Mouse (Mus musculus) frontal cortex, adult (tissue): ENCODE data around the gene Rae1.

Source experiments
- ATAC-seq: cut with Nextera tagmentation; 2 replicates; pipeline ENCODE4 v1.9.2; 2017; ENCODE audit warnings: mild to moderate bottlenecking, moderate library complexity, mixed read lengths; ENCODE audit not compliant: low TSS enrichment

Gene Rae1

DNA sequence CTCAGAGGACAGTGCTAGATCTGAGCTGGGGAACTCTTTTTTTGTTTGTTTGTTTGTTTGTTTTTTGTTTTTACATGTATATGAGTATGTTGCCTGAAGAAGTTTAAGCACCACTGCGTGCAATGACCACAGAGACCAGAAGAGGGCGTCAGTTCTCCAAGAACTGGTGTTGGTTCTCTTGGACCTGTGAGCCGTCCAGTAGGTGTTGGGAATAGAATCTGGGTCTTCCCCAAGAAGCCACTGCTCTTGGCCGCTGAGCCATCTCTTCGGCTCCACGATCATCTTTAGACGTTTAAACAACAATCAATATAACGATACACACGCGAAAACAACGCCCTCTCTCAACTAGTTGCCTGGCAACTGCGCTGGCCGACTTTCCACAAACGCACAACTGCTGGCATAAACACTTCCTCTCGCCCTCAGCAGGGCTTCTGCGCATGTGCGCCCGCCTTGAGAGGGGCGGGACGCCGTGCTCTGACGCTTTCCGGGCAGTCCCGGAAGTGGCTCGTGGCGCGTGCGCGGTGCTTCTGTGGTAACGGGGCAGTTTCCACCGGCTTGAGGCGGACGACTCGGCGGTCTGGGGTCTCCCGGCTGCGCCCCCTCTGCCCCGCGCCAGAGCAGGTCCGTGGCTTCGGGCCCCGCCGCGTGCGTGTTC lies at the start of gene Rae1:
Gene Rae1 (plus strand): TSS at position 488 of the 655 bp plus-strand sequence.
- peak; percentile 95 for ATAC-seq

DNA sequence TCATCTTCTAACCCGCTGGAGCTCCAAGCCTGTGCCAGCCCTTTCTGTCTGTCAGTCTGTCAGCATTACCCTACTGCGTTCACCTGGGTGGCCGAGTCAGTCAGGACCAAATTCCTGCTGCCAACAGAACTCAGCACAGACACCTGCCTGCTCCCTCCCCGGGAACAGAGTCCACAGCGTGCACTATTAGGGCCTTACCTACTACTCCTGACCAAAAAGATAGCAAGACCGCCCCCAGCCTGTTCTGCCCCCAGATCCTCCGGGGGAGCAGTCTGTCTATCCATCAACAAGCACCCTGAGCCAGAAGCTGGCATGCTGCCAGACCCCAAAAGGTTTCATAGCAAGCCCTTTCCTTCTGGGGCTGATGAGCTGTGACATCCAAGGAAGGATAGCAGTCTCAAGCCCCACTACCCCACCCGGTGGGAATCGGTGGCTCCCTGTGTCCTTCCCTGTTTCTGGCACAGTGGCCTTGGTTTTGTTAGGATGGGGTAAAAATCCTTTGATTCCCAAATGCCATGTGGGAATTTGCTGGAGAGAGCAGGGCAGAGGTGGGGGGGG lies 49.7 kb upstream of the Rae1 start:
- ATAC-seq, result no peak

DNA sequence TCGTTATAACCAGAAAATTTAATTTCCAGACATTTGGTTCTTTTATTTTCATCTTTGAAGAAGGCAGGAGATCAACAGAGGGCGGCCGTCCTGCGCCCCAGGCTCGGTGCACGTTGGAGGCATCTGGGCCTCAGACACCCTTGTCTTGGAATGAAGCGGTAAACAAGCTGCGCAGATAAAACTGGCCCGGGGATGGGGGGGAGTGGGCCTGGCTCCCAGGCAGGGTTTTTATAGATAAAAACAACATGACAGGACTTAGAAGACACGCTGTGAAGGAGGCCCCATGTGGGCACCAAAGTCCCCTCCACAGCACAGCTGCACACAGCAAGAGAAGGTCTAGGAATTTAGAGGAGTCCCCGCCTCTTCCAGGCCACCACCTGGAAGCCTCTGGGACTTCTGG lies 49.2 kb upstream of the Rae1 start:
- ATAC-seq, result no peak

DNA sequence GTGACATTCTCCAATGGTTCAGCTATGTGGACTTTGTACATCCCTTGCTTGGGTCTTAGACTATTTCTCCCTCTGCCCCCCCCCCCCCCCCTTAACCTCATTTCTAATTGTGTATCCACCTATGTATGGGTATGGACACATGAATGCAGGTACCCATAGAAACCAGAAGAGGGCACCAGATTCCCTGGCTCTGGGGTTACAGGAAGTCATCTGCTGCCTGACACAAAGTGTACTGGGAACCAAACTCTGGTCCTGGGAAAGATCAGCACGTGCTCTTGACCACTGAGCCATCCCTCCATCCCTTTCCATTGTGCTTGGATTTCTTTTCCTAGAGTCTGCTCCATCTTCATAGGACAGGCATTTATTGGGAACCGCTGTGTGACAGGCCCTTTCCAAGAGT lies 47.9 kb upstream of the Rae1 start:
- no peak for ATAC-seq

DNA sequence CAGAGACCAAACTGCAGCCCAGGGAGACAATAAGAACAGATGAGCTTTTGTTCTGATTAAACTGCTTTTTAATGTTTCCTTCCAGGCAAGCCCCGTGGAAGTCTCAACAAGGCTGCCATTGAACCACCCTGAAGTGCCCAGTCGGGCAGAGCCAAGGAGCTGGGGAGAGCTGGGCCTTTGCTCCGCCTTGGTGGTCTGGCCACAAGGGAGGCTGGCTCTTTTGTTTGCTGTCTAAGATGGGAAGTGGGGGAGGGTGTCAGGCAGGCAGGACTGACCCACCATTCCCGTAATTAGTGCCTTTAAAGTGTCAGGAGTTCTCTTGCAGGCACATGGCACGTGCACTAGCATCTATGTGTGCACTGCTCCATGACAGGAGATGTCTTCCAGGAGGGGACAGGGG lies 41.3 kb upstream of the Rae1 start:
- no peak for ATAC-seq

DNA sequence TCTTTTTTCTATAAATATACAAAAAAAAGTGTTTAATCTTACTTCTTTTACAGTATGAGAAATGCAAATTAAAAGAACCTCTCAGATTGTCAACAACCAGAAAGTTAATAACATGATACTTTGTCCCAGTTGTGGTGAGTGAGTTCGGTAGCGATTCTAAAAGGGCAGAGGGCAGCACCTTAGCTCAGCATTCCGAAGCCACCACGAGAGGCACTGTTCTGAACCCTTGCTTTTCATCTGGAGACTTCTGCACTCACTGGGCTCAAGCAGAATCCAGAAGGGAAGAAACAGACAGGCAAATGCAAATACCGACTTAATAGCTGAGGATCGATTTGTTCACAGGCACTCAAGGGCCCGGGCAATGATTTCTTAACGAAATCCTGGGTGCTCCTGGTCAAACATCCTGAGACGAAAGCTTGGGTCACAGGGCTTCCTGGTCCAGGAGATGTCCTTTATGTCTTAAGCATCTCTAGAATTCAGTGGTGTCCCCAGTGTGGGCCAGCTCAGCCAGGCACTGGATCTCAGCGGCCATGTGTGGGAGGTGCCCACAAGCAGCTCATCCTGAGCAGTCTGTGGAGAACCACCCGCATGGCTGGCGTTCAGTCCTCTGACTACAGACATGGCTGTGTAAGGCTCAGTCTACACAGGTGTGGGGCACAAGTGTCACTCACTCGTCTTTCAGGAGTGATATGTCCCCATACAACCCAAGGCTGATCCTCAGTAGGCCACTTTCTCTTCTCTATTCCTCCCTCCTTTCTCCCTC lies 40.7 kb upstream of the Rae1 start:
- ATAC-seq, result peak; percentile 65; the same call in 1 of the 2 replicates

DNA sequence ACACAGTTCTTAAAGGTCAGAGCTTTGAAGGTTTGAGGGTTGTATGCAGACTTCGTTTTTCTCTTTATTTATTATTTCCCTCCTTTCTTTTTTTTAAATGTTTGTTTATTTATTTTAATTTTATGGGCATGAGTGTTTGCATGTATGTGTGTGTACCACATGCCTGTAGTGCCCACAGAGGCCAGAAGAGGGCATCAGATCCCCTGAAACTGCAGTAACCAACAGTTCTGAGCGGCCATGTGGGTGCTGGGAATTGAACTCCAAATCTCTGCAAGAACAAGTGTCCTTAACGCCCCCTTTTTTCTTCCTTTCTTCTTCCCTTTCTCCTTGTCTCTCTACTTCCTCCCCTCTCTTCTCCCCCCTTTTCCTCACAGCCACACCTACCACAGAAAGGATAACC lies 39.6 kb upstream of the Rae1 start:
- ATAC-seq, result no peak

DNA sequence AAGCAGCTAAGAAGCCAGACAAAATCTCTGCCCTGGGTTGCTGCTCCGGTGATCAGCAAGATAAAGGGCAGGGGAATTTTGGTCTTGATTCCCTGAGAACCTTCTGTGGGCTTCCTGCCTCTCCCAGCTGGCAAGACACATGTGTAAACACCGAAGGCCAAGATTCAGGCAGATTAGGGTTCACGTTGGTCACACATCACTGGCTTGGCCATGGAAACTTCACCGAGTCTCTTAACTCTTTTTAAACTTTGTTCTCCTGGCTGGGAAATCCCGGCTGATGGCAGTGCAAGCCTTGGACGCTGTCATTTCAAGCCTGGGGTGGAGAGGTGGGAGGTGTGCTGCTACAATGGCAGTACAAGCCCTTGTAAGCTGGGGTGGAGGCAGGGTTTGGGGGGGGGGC lies 38.7 kb upstream of the Rae1 start:
- ATAC-seq, result no peak

DNA sequence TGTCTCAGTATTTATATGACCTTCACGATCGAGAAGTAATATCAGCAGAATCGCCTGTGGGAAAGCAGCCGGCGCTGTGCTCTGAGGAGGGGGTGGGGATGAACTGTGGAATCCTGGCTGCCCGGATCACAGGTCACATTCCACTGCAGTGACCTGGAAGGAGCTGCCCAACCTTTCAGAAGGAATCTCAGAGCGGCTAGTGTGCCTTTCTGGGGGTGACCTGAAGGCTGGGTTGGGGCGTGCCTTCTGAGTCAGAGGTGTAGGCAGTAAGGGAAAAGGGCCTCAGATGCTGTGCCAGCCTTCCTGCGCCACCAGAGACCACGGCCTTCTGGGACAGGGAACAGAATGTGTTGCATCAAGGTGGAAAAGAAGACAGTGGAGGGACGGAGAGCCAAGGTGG lies 34.7 kb upstream of the Rae1 start:
- ATAC-seq, result no peak

DNA sequence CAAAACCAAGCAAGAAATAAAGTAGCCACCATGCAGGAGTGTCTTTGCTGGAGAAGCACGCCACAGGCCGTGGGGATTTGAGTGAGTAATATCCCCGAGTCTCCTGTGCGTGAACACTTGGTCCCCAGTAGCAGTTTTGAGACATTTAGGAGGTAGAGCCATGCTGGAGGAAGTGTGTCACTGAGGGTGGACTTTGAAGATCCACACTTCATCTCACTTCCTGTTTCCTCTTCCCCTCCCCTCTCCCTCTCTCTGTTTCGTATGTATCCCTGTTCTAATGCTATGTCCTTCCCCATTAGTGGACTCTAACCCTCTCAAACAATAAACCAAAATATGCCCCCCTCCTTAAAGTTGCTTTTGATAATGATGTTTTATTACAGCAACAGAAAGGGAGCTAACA lies 33.4 kb upstream of the Rae1 start:
- no peak for ATAC-seq

DNA sequence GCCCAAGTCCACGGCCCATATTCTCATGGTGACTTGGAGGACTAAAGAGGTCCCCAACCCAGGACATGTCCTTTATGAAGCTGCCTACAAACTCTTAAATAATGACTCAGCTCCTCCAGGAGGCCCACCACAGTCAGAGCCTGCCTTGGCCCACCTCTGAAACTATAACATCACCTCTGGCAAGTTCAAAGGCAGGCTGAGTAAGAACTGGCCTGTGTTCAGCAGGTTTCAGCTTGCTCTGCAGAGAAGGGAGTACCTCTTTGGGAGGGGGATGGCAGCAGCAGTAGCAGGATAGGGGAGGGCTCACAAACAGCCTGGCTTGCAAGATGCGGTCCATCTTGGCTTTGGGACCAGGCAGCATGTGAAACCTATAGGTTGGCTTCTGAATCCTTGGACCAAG lies 28.1 kb upstream of the Rae1 start:
- ATAC-seq, result no peak

DNA sequence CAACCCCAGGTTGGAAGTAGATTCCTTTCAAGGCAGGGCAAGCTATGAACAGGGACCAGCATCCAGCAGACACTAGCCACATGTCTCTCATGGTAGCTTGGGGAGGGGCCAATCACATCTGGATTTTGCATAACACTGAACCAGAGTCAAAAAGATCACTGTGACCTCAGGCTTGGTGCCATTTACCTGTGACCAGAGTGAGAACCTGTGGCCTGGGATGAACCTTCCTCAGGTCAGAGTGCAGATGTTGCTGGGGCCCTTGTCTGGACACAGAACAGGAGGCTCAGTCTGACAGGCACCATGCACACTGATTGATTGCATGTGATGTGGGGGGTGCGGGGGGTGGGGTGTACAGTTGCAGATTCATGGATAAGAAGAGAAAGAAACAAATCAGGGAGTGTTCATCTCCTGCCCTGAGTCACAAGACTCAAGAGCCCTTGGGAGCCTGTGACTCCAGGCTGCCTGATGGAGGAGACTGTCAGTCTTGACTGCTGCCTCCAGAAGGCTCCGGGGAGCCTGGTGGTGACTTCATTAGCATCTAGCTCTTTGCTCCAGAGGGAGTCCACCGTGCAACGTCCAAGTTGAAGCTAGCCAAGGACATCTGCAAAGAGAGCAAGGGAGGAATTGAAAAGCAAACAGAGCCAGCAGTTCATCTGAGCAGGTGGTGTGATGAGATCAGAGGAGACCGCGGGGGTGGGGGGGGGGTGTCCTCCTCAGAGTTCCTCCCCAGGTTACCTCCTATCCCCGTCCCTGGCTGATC lies 25.9 kb upstream of the Rae1 start:
- ATAC-seq, result no peak

DNA sequence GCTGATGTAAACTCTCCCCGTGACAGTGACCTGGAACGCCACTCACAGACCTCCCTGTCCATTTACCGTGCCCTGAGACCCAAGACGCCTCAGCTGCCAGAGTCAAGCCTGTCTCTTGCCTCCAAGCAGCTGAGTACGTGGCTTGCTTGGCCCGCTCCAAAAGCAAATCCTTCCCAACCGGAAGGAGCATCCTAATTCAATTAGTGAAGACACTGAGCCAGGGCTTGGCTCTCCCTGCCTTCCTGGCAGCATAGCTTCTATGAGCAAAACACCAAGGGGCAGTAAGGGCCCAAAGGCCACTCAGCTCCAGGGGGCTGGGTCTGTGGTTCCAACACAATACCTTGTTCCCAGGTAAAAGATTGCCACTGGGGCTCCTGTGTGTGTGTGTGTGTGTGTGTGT lies 25.2 kb upstream of the Rae1 start:
- ATAC-seq, result no peak

DNA sequence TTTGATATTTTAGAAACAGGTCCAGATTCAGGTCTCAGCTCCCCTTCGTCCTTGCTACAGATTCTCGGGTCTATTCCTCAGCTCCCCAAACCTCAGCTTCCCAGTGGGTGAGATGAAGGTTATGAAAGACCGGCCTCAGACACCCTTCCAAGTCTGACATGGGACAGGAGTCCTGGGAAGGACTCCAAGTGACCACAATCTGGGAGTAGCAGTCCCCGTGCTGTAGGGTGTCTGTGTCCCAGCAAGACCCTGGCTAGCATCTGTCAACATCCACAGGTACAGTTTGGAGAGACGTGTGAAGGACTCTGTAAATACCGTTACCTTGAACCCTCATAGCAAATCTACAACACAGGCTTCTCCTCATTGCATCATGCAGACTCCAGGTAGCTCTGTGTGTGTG lies 24.8 kb upstream of the Rae1 start:
- no peak for ATAC-seq

DNA sequence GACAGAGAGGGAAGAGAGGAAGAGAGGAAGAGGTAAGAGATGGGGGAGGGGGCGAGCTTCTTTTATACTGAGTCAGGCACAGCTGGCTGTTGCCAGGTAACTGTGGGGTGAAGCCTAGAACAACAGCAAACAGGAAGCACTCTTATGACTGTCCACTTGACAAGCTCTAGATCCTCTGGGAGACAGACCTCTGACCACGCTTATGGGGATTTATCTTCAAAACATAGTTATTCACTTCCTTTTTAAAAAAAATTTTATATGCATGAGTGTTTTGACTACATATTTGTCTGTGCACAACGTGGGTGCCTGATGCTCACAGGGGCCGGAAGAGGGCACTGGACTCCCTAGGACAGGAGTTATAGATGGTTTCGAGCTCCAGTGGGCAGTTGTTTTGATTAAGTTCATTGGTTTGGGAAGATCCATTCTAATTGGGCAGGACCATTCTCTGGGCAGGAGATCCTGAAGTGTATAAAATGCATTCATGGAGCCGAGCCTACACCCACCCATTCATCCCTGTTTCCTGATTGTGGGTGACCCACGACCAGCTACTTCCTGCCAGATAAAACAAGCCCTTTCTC lies 23.2 kb upstream of the Rae1 start:
- no peak for ATAC-seq

DNA sequence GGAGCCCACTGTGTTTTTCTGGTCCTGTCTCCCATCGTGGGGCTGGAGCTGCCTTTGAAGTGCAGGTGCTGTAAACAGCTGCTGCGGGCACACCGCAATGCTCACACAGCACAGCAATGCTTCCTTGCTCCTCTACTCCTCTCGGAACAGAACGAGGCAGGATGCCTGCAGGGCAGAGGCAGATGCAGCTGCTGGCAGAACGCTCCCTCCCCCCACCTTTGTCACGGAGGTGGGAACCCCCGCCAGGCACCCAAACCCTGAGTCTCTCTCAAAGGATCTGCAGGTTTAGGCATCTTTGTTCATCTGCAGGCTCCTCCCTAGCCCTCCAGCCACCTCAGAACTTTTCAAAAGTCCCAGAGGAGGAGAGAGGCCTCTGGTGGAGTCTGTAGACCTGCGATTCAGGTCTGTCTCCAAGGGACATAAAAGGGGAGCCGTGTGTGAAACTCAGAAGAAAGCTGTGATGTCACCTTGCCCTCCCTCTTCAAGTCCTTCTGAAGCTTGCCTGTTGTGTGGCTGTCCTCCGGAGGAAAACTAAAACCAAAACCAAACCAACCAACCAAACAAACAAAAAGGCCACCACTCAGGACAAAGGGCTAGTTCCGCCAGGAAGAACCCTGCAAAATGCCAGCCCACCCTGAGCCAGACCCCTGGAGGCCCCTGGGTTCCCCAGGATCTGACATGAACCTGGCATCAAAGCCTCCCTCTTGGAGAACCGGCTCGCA lies 22.3 kb upstream of the Rae1 start, which contains the start of gene Spo11:
Gene Spo11 (plus strand): TSS at position 292 of the 722 bp plus-strand sequence.
- peak; percentile 65; the same call in 1 of the 2 replicates for ATAC-seq

DNA sequence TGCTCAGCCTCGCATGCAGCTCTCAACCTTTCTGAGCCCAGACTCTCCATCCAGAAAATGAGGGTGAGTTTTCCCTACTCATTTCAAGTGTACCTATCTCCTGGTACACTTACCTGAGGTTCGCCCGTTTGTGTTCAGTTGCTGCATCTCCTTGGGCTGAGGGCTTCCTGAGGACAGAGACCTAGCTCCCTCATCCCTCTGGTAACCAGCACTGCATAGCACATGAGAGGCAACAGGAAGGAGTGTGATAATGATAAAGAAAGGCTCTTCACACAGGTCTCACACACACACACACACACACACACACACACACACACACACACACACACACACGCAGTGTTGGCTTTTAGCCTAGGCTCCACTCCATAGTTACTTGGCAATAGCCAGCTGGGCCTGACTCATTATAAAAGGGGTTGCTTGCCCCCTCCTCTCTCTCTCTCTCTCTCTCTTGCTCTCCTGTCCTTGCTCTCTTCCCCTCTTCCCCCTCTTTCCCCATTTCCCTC lies 21.7 kb upstream of the Rae1 start:
- ATAC-seq, result no peak

DNA sequence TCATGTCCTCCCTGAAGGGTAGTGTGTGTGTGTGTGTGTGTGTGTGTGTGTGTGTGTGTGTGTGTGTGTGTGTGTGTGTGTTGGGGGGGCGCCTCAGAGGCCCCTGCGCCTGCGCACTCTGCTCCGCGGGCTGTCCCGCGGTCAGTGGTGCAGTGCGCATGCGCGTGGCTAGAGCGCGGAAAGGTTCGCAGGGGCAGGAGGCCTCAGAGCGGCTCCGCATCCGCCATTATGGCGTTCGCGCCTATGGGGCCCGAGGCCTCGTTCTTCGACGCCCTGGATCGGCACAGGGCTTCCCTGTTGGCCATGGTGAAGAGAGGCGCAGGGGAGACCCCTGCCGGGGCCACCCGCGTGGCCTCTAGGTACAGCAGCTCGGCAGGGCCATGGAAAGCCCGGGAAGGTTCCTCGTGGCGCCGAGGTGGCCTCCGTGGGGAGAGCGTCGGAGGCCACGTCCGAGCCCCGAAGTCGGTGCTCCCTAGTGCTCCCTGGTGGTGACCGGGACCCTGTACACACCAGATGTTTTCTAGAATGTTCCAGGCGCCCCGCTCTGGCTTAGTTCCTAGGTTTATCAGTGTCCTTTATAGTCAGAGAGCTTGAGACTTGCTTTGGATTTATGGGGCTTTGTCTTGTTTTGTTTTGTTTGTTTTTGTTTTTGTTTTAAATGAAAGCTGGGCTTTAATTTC lies 20.1 kb upstream of the Rae1 start:
- ATAC-seq, result no peak

DNA sequence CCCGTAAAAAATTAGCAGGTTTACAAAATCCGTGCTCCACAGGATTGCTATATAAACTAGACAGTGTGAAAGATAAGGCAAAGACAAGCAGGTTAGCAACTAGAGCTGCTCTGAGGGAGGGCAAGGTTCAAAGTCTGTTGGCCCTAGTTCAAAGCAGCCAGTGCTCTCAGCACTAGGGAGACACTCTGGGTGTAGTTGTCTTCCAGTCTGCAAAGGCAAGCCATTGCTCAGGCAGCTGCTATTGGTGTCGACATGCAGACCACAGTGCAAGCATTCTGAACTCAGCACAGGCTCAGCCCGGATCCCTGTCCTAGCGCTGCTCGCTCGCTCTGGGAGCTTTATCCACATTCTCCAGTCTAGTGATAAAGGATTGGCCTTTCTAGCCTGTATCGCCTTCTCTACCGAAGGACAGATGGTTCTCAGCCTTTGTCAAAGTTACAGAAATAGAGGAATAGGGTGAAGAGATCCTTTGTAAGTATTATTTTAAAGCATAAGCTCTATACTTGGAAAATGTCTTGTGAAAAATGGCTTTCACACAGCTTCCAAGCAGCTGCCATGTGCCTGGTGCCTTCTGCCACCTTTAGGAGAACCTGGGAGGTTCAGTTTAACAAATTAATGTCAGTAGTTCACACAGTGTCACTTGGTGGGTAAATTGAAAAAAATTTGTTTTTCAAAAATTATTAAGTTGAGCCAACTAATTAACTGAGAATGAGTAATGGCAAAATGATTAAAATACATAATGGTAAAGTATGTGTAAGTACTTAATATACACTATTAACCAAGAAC lies 16.9 kb upstream of the Rae1 start:
- ATAC-seq, result peak; percentile 55; the same call in 1 of the 2 replicates

DNA sequence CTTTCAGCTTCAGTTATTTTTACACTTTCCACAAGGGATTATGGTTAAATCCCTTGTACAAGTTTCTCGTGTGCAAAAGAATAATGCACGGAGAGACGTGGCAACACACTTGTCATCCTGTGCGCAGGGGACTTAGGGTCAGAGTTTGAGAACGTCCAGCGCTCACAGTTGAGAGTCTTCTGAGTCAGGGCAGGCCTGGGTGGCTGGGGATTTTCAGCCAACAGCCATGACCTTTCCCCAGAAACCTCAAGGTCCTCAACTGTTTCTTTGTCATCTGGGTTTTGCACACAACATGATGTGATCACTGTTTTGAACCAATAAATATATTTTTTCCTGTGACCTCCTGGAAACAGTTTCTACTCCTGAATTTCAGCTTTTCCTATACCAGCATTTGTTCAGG lies 9.8 kb upstream of the Rae1 start:
- ATAC-seq, result no peak
